ENCODE assay signal across 8 mouse cellular contexts in the genomic region with DNA sequence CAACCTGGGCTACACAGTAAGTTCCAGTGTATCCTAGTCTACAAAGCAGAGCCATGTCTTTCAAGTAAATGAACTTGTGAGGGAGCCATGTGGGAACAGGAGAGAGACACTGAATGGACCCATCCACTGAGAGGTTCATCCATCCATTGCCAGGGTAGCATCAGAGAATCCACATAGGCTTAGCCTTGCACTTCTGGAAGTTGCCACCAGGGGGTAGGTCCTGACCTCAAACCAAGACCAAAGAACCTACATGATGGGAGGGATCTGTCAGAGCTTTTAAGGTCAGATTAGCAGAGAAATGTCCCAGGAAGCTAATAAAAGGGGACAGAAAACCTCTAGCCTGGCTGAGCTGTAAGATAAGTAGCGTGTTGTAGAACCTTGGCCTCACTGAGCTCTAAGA. TPM values are rescaled to one million over a fixed set of nuclear protein-coding genes. Genes with fewer than 3 reads are reported as not detected.
DNase-seq lines count a peak whose midpoint lies in the region; ATAC-seq and TF ChIP-seq lines count a peak whose summit lies in the region.

No protein-coding gene starts in this region.

- no peaks in the 10 kb centered on the region for H3K9me3 ChIP-seq in heart, embryonic 11.5 days (replicated peaks; ENCODE audit: control insufficient read depth, low read length)
- H3K9me3 ChIP-seq in embryonic facial prominence, embryonic 11.5 days (replicated peaks; ENCODE audit: control insufficient read depth, low read length): no peaks in the 10 kb centered on the region
- no peaks in the 10 kb centered on the region for H3K9me3 ChIP-seq in hindbrain, postnatal 0 days (ENCODE audit: low read length)

- intact Hi-C loops in heart, adult 2 months (cut with DNase I): loop anchor here (2.0 to 5.0 kb wide), 4 partner anchors 58 to 296 kb away; no protein-coding TSS in a partner anchor

- DNase-seq in heart, adult 2 months: peak; percentile 37 to 71
- DNase-seq in CD4-positive, CD25-positive, alpha-beta regulatory T cell, adult 2 months (ENCODE audit: low read depth, low spot score): peak; percentile 80
- peak; percentile 61 for DNase-seq in embryonic facial prominence, embryonic 11.5 days (ENCODE audit: low spot score)
- peak; percentile 66 for DNase-seq in hindbrain, postnatal 0 days (ENCODE audit: low spot score)
- peak; percentile 50 to 56 for DNase-seq in lung, adult 18-20 months
- DNase-seq in skeletal muscle tissue, adult 2 months (ENCODE audit: low read depth, low spot score): peak; percentile 18

- no peaks in the 10 kb centered on the region for H3K36me3 ChIP-seq in heart, adult 2 months (ENCODE audit: control insufficient read depth, insufficient read depth, low read length)
- no peaks in the 10 kb centered on the region for H3K36me3 ChIP-seq in heart, embryonic 11.5 days (ENCODE audit: control insufficient read depth, insufficient read depth, low read length)
- no peaks in the 10 kb centered on the region for H3K36me3 ChIP-seq in embryonic facial prominence, embryonic 11.5 days (replicated peaks; ENCODE audit: control insufficient read depth, insufficient read depth, low read depth, low read length)
- peaks cover 9% of the 10 kb centered on the region; the same call in 1 of the 2 replicates for H3K36me3 ChIP-seq in hindbrain, postnatal 0 days (ENCODE audit: insufficient read depth, low read length)

- ATAC-seq in heart, embryonic 11.5 days (replicated peaks; ENCODE audit: insufficient number of reproducible peaks, low FRiP score, low TSS enrichment): no peak
- ATAC-seq in embryonic facial prominence, embryonic 11.5 days (replicated peaks; ENCODE audit: insufficient number of reproducible peaks, low FRiP score, low TSS enrichment, low read depth): no peak
- no peak for ATAC-seq in hindbrain, postnatal 0 days

- H3K4me1 ChIP-seq in heart, adult 2 months (ENCODE audit: control insufficient read depth, insufficient read depth, low read length): no peaks in the 10 kb centered on the region
- no peaks in the 10 kb centered on the region for H3K4me1 ChIP-seq in heart, embryonic 11.5 days (ENCODE audit: control insufficient read depth, insufficient read depth, low read length)
- no peaks in the 10 kb centered on the region for H3K4me1 ChIP-seq in bone marrow, adult 2 months (ENCODE audit: control insufficient read depth, insufficient read depth, low read length)
- no peaks in the 10 kb centered on the region for H3K4me1 ChIP-seq in embryonic facial prominence, embryonic 11.5 days (ENCODE audit: control insufficient read depth, insufficient read depth, low read length)
- H3K4me1 ChIP-seq in hindbrain, postnatal 0 days (ENCODE audit: insufficient read depth, low read length): no peaks in the 10 kb centered on the region

- no peak for TF ChIP-seq POLR2A in heart, adult 2 months (IDR thresholded peaks at IDR 0.05; ENCODE audit: insufficient read depth, low read depth, low read length)
- no peak for TF ChIP-seq POLR2A in bone marrow, adult 2 months (IDR thresholded peaks at IDR 0.05; ENCODE audit: borderline replicate concordance, control insufficient read depth, low read depth, low read length)

- no peak overlapping the region for H3K4me3 ChIP-seq in heart, adult 2 months
- no peak overlapping the region for H3K4me3 ChIP-seq in heart, embryonic 11.5 days (ENCODE audit: low read depth, low read length)
- no peak overlapping the region for H3K4me3 ChIP-seq in bone marrow, adult 2 months (replicated peaks; ENCODE audit: control insufficient read depth, low read depth, low read length)
- no peak overlapping the region for H3K4me3 ChIP-seq in embryonic facial prominence, embryonic 11.5 days (ENCODE audit: low read depth, low read length)
- H3K4me3 ChIP-seq in hindbrain, postnatal 0 days (ENCODE audit: low read length): no peak overlapping the region

- H3K27ac ChIP-seq in heart, adult 2 months: no peak overlapping the region
- no peak overlapping the region for H3K27ac ChIP-seq in heart, embryonic 11.5 days (ENCODE audit: low read depth, low read length)
- H3K27ac ChIP-seq in bone marrow, adult 2 months (ENCODE audit: control insufficient read depth, insufficient read depth, low read depth, low read length, poor library complexity): no peak overlapping the region
- H3K27ac ChIP-seq in embryonic facial prominence, embryonic 11.5 days (replicated peaks; ENCODE audit: low read depth, low read length): no peak overlapping the region
- no peak overlapping the region for H3K27ac ChIP-seq in hindbrain, postnatal 0 days

- 0 out of 2 replicates have a peak, but pooled peaks have one; percentile 40 for TF ChIP-seq EP300 in heart, adult 2 months (IDR thresholded peaks at IDR 0.05; ENCODE audit: insufficient read depth, low read depth, low read length)

- H3K4me2 ChIP-seq in heart, embryonic 11.5 days: no peak overlapping the region
- H3K4me2 ChIP-seq in embryonic facial prominence, embryonic 11.5 days (ENCODE audit: low read depth, low read length): no peak overlapping the region
- no peak overlapping the region for H3K4me2 ChIP-seq in hindbrain, postnatal 0 days (ENCODE audit: low read depth, low read length)

- no peak overlapping the region for H3K9ac ChIP-seq in heart, adult 2 months (ENCODE audit: low read depth, low read length)
- no peak overlapping the region for H3K9ac ChIP-seq in heart, embryonic 11.5 days (ENCODE audit: low read depth, low read length)
- H3K9ac ChIP-seq in embryonic facial prominence, embryonic 11.5 days (replicated peaks; ENCODE audit: low read length): no peak overlapping the region
- no peak overlapping the region for H3K9ac ChIP-seq in hindbrain, postnatal 0 days (replicated peaks; ENCODE audit: low read length)

- H3K27me3 ChIP-seq in heart, adult 2 months (ENCODE audit: control insufficient read depth, insufficient read depth, low read length): no peaks in the 10 kb centered on the region
- H3K27me3 ChIP-seq in heart, embryonic 11.5 days (ENCODE audit: control insufficient read depth, insufficient read depth, low read length): no peaks in the 10 kb centered on the region
- no peaks in the 10 kb centered on the region for H3K27me3 ChIP-seq in embryonic facial prominence, embryonic 11.5 days (ENCODE audit: control insufficient read depth, insufficient read depth, low read length)
- H3K27me3 ChIP-seq in hindbrain, postnatal 0 days (ENCODE audit: insufficient read depth, low read length): no peaks in the 10 kb centered on the region

- 67% methylated on average over 1 of the region's 1 CpGs for WGBS in heart, adult 2 months
- WGBS in heart, embryonic 11.5 days (ENCODE audit: insufficient replicate concordance): 21% methylated on average over 1 of the region's 1 CpGs
- 46% methylated on average over 1 of the region's 1 CpGs for WGBS in bone marrow, adult 2 months
- WGBS in embryonic facial prominence, embryonic 11.5 days: 63% methylated on average over 1 of the region's 1 CpGs
- WGBS in hindbrain, postnatal 0 days: 91% methylated on average over 1 of the region's 1 CpGs

- TF ChIP-seq CTCF in heart, adult 2 months (IDR thresholded peaks at IDR 0.05): peak; percentile 93
- TF ChIP-seq CTCF in bone marrow, adult 2 months (IDR thresholded peaks at IDR 0.05; ENCODE audit: control insufficient read depth, insufficient read depth, low read length): peak; percentile 73
- peak; percentile 81 for TF ChIP-seq CTCF in hindbrain, postnatal 0 days (IDR thresholded peaks at IDR 0.05; ENCODE audit: low read depth)

- H3K79me2 ChIP-seq in heart, adult 2 months (replicated peaks; ENCODE audit: control insufficient read depth, insufficient read depth, low read length): no peaks in the 10 kb centered on the region

RNA-seq across cellular contexts. Expression of gene Lhfpl4, which starts 22.6 kb away (rescaled TPM):
- total RNA-seq in heart, adult 2 months (2021): under 1 TPM; 0.18 to 0.41 TPM
- polyA plus RNA-seq in heart, adult 2 months (2012; rRNA removed): 0.23 and 0.44 TPM in 2 replicates
- polyA plus RNA-seq in heart, embryonic 11.5 days (2014; fragmentation: Nextera tagmentation; extraction: Ambion mirVana): 0.23 and 0.39 TPM in 2 replicates
- 1.2 TPM in 1 of 2 replicates, not detected in the other for polyA plus RNA-seq in bone marrow, adult 2 months (2011; ENCODE audit: insufficient read depth, insufficient read length, low replicate concordance, missing spikeins)
- polyA plus RNA-seq in embryonic facial prominence, embryonic 11.5 days (2014; fragmentation: Nextera tagmentation; extraction: Ambion mirVana): 1.2 and 1.5 TPM in 2 replicates
- 64.9 and 72.9 TPM in 2 replicates for total RNA-seq in hindbrain, postnatal 0 days (2014; rRNA removed)
- 50.9 and 56.0 TPM in 2 replicates for polyA plus RNA-seq in hindbrain, postnatal 0 days (2015; fragmentation: Nextera tagmentation; extraction: Ambion mirVana)

Comparison
In these comparisons a context has a peak if more than half of its experiments do, and no peak if none do; other contexts are left out.
1. DNase-seq: peak in every context shown above with its lines; median percentile 80 in CD4-positive, CD25-positive, alpha-beta regulatory T cell, adult 2 months; 66 in hindbrain, postnatal 0 days; 61 in embryonic facial prominence, embryonic 11.5 days; 54 in heart, adult 2 months; 53 in lung, adult 18-20 months; 18 in skeletal muscle tissue, adult 2 months.
2. RNA of gene Lhfpl4, which starts 22.6 kb away (polyA plus RNA-seq): 50.9 to 56.0 TPM in hindbrain, postnatal 0 days; 1.2 to 1.5 TPM in embryonic facial prominence, embryonic 11.5 days, 0.23 to 0.39 TPM in heart, embryonic 11.5 days, 0.23 to 0.44 TPM in heart, adult 2 months and 1.2 TPM in bone marrow, adult 2 months; every median in the first group is over 10 times any median in the second.
3. Peak in every context shown above with its lines, with median percentiles within 50 percentile points of each other: CTCF ChIP-seq.